Mouse (Mus musculus) liver, adult 2 months (tissue): Measurements from ENCODE around the gene Slc22a16. TPM values are rescaled to one million over a fixed set of nuclear protein-coding genes. Genes with fewer than 3 reads are reported as not detected.
A peak's percentile ranks its signal among the peaks of the same experiment; 100 is the strongest.

Experiments
- DNase-seq: peaks from one replicate; pipeline ENCODE4 v3.0.0-alpha.2; 2011; ENCODE audit warnings: low read depth, low spot score; ENCODE audit errors: extremely low read depth
- H3K27ac ChIP-seq: fragments of 200-500 bp; replicated peaks from 2 replicates; pipeline ENCODE4 v1.5.1; 2012; ENCODE audit warnings: low read depth, mild to moderate bottlenecking, control low read depth, inconsistent platforms, low read length; ENCODE audit not compliant: insufficient read depth
- H3K27me3 ChIP-seq: fragments of 200-500 bp; 2 replicates; pipeline ENCODE4 v1.6.1; 2012; ENCODE audit warnings: mild to moderate bottlenecking, moderate library complexity, low read length, inconsistent platforms; ENCODE audit not compliant: control insufficient read depth, insufficient read depth
- H3K36me3 ChIP-seq: fragments of 200-500 bp; 2 replicates; pipeline ENCODE4 v1.6.1; 2012; ENCODE audit warnings: low read length, inconsistent platforms; ENCODE audit not compliant: control insufficient read depth, insufficient read depth
- H3K4me1 ChIP-seq: fragments of 200-500 bp; 2 replicates; pipeline ENCODE4 v1.6.1; 2011; ENCODE audit warnings: low read length; ENCODE audit not compliant: control insufficient read depth, insufficient read depth
- H3K4me3 ChIP-seq: fragments of 200-500 bp; 2 replicates; pipeline ENCODE4 v1.5.1; 2011; ENCODE audit warnings: low read depth, mild to moderate bottlenecking, control low read depth, low read length, moderate library complexity; ENCODE audit not compliant: insufficient read depth
- H3K79me2 ChIP-seq: fragments of 200-500 bp; 2 replicates; pipeline ENCODE4 v1.6.1; 2012; ENCODE audit warnings: inconsistent platforms, mild to moderate bottlenecking, low read length, moderate library complexity; ENCODE audit not compliant: control insufficient read depth, insufficient read depth
- H3K9ac ChIP-seq: fragments of 200-500 bp; 2 replicates; pipeline ENCODE4 v1.6.1; 2012; ENCODE audit warnings: low read depth, mild to moderate bottlenecking, control low read depth, inconsistent platforms, low read length
- CTCF ChIP-seq: fragments of 200-500 bp; IDR thresholded peaks from 2 replicates; pipeline ENCODE4 v1.5.1; 2011; ENCODE audit warnings: low read depth, low read length, control low read depth
- POLR2A ChIP-seq: fragments of 200-500 bp; IDR thresholded peaks from 2 replicates; pipeline ENCODE4 v1.6.1; 2011; ENCODE audit warnings: low read length, control low read depth; ENCODE audit not compliant: insufficient read depth; ENCODE audit errors: extremely low read depth
- WGBS: fragments of 180-500 bp; shearing (Covaris S2); methylation state at CpG from one replicate; pipeline ENCODE4 v1.1.7; 2018; 5-methylcytosine and 5-hydroxymethylcytosine counted together
- polyA plus RNA-seq: library from polyadenylated mRNA; depleted of rRNA; stranded (reverse); fragments of >200 nt; gene quantifications from 2 replicates; pipeline ENCODE4 v1.2.3, GENCODE M21; 2012
- total RNA-seq: library from RNA; depleted of rRNA; stranded (reverse); fragments of >200 nt; gene quantifications from 2 replicates; pipeline ENCODE4 v1.2.3, GENCODE M21; 2014

The Slc22a16 gene
- total and polyA plus RNA-seq, 2 experiments, result not detected

- Histone ChIP-seq H3K4me1 (peaks cover 6% of the 10 kb centered on the region; the same call in 1 of the 2 replicates), H3K36me3 (peaks cover 11% of the 10 kb centered on the region), H3K27me3 (no peaks in the 10 kb centered on the region), H3K4me3 (peak within 1 kb of the TSS; percentile 52), H3K9ac (peak within 1 kb of the TSS; percentile 67), H3K27ac (peak within 1 kb of the TSS; percentile 89), H3K79me2 (peaks cover 3% of the 10 kb centered on the region; the same call in 1 of the 2 replicates)
- 19% methylated on average over 8 of the region's 8 CpGs for WGBS
- 0 out of 2 replicates have a peak, but pooled peaks have one; percentile 12 for TF ChIP-seq POLR2A
- TF ChIP-seq CTCF, result no peak
- peak; percentile 99 for DNase-seq
Observed at GRCm38 (mm10) chr10:40629656-40630311, 59.6 kb downstream of the Slc22a16 start, which contains the start of gene Ddo. Gene Ddo (plus strand): TSS chr10:40630011.

- Histone ChIP-seq H3K9ac (peak overlapping the region; percentile 67), H3K27me3 (no peaks in the 10 kb centered on the region), H3K36me3 (peaks cover 11% of the 10 kb centered on the region), H3K4me1 (peaks cover 6% of the 10 kb centered on the region; the same call in 1 of the 2 replicates), H3K27ac (peak overlapping the region; percentile 89), H3K4me3 (peak overlapping the region; percentile 52), H3K79me2 (peaks cover 3% of the 10 kb centered on the region; the same call in 1 of the 2 replicates)
- peak; percentile 63 for DNase-seq
- TF ChIP-seq POLR2A, result no peak
- no peak for TF ChIP-seq CTCF
- WGBS, result 35% methylated on average over 5 of the region's 5 CpGs
Observed at GRCm38 (mm10) chr10:40630457-40630856, 60.3 kb downstream of the Slc22a16 start.

GRCm38 (mm10) chr10:40630961-40631360 lies 60.8 kb downstream of the Slc22a16 start:
- H3K27me3 ChIP-seq, result no peaks in the 10 kb centered on the region
- WGBS, result 44% methylated on average over 9 of the region's 9 CpGs
- TF ChIP-seq POLR2A, result no peak
- TF ChIP-seq CTCF, result no peak
- H3K79me2 ChIP-seq, result peaks cover 3% of the 10 kb centered on the region; the same call in 1 of the 2 replicates
- peak overlapping the region; percentile 67 for H3K9ac ChIP-seq
- peak; percentile 80 for DNase-seq
- H3K36me3 ChIP-seq, result peaks cover 11% of the 10 kb centered on the region
- H3K4me3 ChIP-seq, result peak overlapping the region; percentile 52
- H3K4me1 ChIP-seq, result peaks cover 6% of the 10 kb centered on the region; the same call in 1 of the 2 replicates
- peak overlapping the region; percentile 89 for H3K27ac ChIP-seq

- WGBS, result 59% methylated on average over 3 of the region's 3 CpGs
- H3K9ac ChIP-seq, result no peak overlapping the region
- no peaks in the 10 kb centered on the region for H3K27me3 ChIP-seq
- no peak for DNase-seq
- H3K4me1 ChIP-seq, result peaks cover 6% of the 10 kb centered on the region; the same call in 1 of the 2 replicates
- TF ChIP-seq POLR2A, result no peak
- TF ChIP-seq CTCF, result no peak
- no peak overlapping the region for H3K4me3 ChIP-seq
- H3K79me2 ChIP-seq, result peaks cover 3% of the 10 kb centered on the region; the same call in 1 of the 2 replicates
- no peak overlapping the region for H3K27ac ChIP-seq
- peaks cover 11% of the 10 kb centered on the region for H3K36me3 ChIP-seq
Observed at GRCm38 (mm10) chr10:40632087-40632486, 62.0 kb downstream of the Slc22a16 start.

GRCm38 (mm10) chr10:40637331-40637730 lies 67.2 kb downstream of the Slc22a16 start:
- WGBS, result 72% methylated on average over 10 of the region's 10 CpGs
- Histone ChIP-seq H3K27me3 (no peaks in the 10 kb centered on the region), H3K27ac (no peak overlapping the region), H3K4me1 (no peaks in the 10 kb centered on the region), H3K36me3 (peaks cover 17% of the 10 kb centered on the region), H3K9ac (no peak overlapping the region), H3K4me3 (no peak overlapping the region), H3K79me2 (no peaks in the 10 kb centered on the region)
- no peak for TF ChIP-seq POLR2A
- TF ChIP-seq CTCF, result no peak
- DNase-seq, result no peak

- WGBS, result 89% methylated on average over 7 of the region's 7 CpGs
Observed at GRCm38 (mm10) chr10:40638276-40638675, 68.1 kb downstream of the Slc22a16 start.

More at GRCm38 (mm10) chr10:40638276-40638675, 68.1 kb downstream of the Slc22a16 start:
- H3K27me3 ChIP-seq, result no peaks in the 10 kb centered on the region
- H3K79me2 ChIP-seq, result no peaks in the 10 kb centered on the region
- peaks cover 12% of the 10 kb centered on the region for H3K36me3 ChIP-seq
- H3K9ac ChIP-seq, result no peak overlapping the region
- no peak for DNase-seq
- no peak overlapping the region for H3K4me3 ChIP-seq
- TF ChIP-seq CTCF (no peak), POLR2A (no peak)
- no peaks in the 10 kb centered on the region for H3K4me1 ChIP-seq
- no peak overlapping the region for H3K27ac ChIP-seq
